In genomic region chr3:135691191-135692131, GRCm38 (mm10) we compare ENCODE assay signal across 8 mouse cellular contexts. TPM values are rescaled to one million over a fixed set of nuclear protein-coding genes. Genes with fewer than 3 reads are reported as not detected.
A peak's percentile ranks its signal among the peaks of the same experiment; 100 is the strongest.
DNase-seq lines count a peak whose midpoint lies in the region; ATAC-seq and TF ChIP-seq lines count a peak whose summit lies in the region.

Gene Nfkb1 (minus strand): TSS chr3:135691547.

- H3K9me3 ChIP-seq in forebrain, embryonic 12.5 days = no peaks in the 10 kb centered on the region
- no peaks in the 10 kb centered on the region for H3K9me3 ChIP-seq in heart, postnatal 0 days (replicated peaks; ENCODE audit: control insufficient read depth, low read length)
- no peaks in the 10 kb centered on the region for H3K9me3 ChIP-seq in liver, postnatal 0 days (ENCODE audit: low read length)
- H3K9me3 ChIP-seq in neural tube, embryonic 12.5 days = no peaks in the 10 kb centered on the region
- H3K9me3 ChIP-seq in stomach, postnatal 0 days (ENCODE audit: control insufficient read depth, low read length) = no peaks in the 10 kb centered on the region

- TF ChIP-seq POLR2A in brain, embryonic 14.5 days (IDR thresholded peaks at IDR 0.05; ENCODE audit: borderline replicate concordance, extremely low read depth, insufficient read depth, insufficient read length, poor library complexity, severe bottlenecking) = no peak; the same call in 1 of the 2 replicates

- peak within 1 kb of the TSS; percentile 92 for H3K9ac ChIP-seq in forebrain, embryonic 12.5 days
- peak within 1 kb of the TSS; percentile 98 for H3K9ac ChIP-seq in heart, postnatal 0 days (replicated peaks; ENCODE audit: low read depth, low read length)
- H3K9ac ChIP-seq in liver, postnatal 0 days (replicated peaks) = peak within 1 kb of the TSS; percentile 96
- H3K9ac ChIP-seq in neural tube, embryonic 12.5 days = peak within 1 kb of the TSS; percentile 94
- peak within 1 kb of the TSS; percentile 100 for H3K9ac ChIP-seq in stomach, postnatal 0 days (ENCODE audit: low read length)

- peak; percentile 81 for ATAC-seq in CD4-positive, CD25-positive, alpha-beta regulatory T cell, adult 4 months
- peak; percentile 85 for ATAC-seq in forebrain, embryonic 12.5 days (ENCODE audit: low FRiP score)
- peak; percentile 67 for ATAC-seq in heart, postnatal 0 days (ENCODE audit: insufficient read depth, low read depth)
- ATAC-seq in liver, postnatal 0 days = peak; percentile 83
- peak; percentile 81 for ATAC-seq in neural tube, embryonic 12.5 days (ENCODE audit: low FRiP score, low read depth)
- ATAC-seq in stomach, postnatal 0 days (ENCODE audit: low FRiP score, low TSS enrichment) = peak; percentile 89

- H3K4me3 ChIP-seq in forebrain, embryonic 12.5 days (replicated peaks) = peak within 1 kb of the TSS; percentile 64
- peak within 1 kb of the TSS; percentile 92 for H3K4me3 ChIP-seq in heart, postnatal 0 days (ENCODE audit: low read depth, low read length)
- peak within 1 kb of the TSS; percentile 84 for H3K4me3 ChIP-seq in liver, postnatal 0 days (ENCODE audit: low read depth, low read length)
- H3K4me3 ChIP-seq in neural tube, embryonic 12.5 days = peak within 1 kb of the TSS; percentile 84
- peak within 1 kb of the TSS; percentile 93 for H3K4me3 ChIP-seq in stomach, postnatal 0 days (ENCODE audit: low read depth, low read length)

- H3K36me3 ChIP-seq in forebrain, embryonic 12.5 days (replicated peaks) = no peaks in the 10 kb centered on the region
- H3K36me3 ChIP-seq in heart, postnatal 0 days (replicated peaks; ENCODE audit: control insufficient read depth, insufficient read depth, low read length) = no peaks in the 10 kb centered on the region
- no peaks in the 10 kb centered on the region for H3K36me3 ChIP-seq in liver, postnatal 0 days (replicated peaks; ENCODE audit: insufficient read depth, low read length)
- no peaks in the 10 kb centered on the region for H3K36me3 ChIP-seq in neural tube, embryonic 12.5 days
- H3K36me3 ChIP-seq in stomach, postnatal 0 days (ENCODE audit: control insufficient read depth, insufficient read depth, low read length) = no peaks in the 10 kb centered on the region

- peak within 1 kb of the TSS; percentile 87 for H3K27ac ChIP-seq in forebrain, embryonic 12.5 days
- peak within 1 kb of the TSS; percentile 97 for H3K27ac ChIP-seq in heart, postnatal 0 days (ENCODE audit: low read depth)
- H3K27ac ChIP-seq in liver, postnatal 0 days (ENCODE audit: low read depth) = peak within 1 kb of the TSS; percentile 98
- peak within 1 kb of the TSS; percentile 66 for H3K27ac ChIP-seq in neural tube, embryonic 12.5 days
- peak within 1 kb of the TSS; percentile 99 for H3K27ac ChIP-seq in stomach, postnatal 0 days (replicated peaks)

- peaks cover 10% of the 10 kb centered on the region for H3K27me3 ChIP-seq in forebrain, embryonic 12.5 days
- no peaks in the 10 kb centered on the region for H3K27me3 ChIP-seq in heart, postnatal 0 days (ENCODE audit: control insufficient read depth, insufficient read depth, low read length)
- H3K27me3 ChIP-seq in liver, postnatal 0 days (ENCODE audit: insufficient read depth, low read length) = no peaks in the 10 kb centered on the region
- no peaks in the 10 kb centered on the region for H3K27me3 ChIP-seq in neural tube, embryonic 12.5 days (replicated peaks)
- no peaks in the 10 kb centered on the region for H3K27me3 ChIP-seq in stomach, postnatal 0 days (ENCODE audit: control insufficient read depth, insufficient read depth, low read length)

- peak within 1 kb of the TSS; percentile 67 for H3K4me2 ChIP-seq in forebrain, embryonic 12.5 days
- H3K4me2 ChIP-seq in heart, postnatal 0 days (ENCODE audit: low read depth, low read length) = peak within 1 kb of the TSS; percentile 75
- H3K4me2 ChIP-seq in liver, postnatal 0 days (ENCODE audit: low read depth, low read length) = peak within 1 kb of the TSS; percentile 85
- H3K4me2 ChIP-seq in neural tube, embryonic 12.5 days (replicated peaks) = peak within 1 kb of the TSS; percentile 77
- H3K4me2 ChIP-seq in stomach, postnatal 0 days (replicated peaks; ENCODE audit: low read depth) = peak within 1 kb of the TSS; percentile 87

- peak; percentile 69 for DNase-seq in brain, embryonic 14.5 days (ENCODE audit: low read depth)
- peak; percentile 53 for DNase-seq in heart, postnatal 0 days (ENCODE audit: low spot score)
- DNase-seq in kidney, postnatal 25 days = peak; percentile 70 to 84
- DNase-seq in liver, postnatal 0 days = peak; percentile 71
- peak; percentile 68 for DNase-seq in stomach, postnatal 0 days (ENCODE audit: low spot score)

- TF ChIP-seq EP300 in heart, postnatal 0 days (IDR thresholded peaks at IDR 0.05; ENCODE audit: low read depth) = no peak
- no peak for TF ChIP-seq EP300 in liver, postnatal 0 days (IDR thresholded peaks at IDR 0.05; ENCODE audit: low read depth)
- no peak for TF ChIP-seq EP300 in stomach, postnatal 0 days (optimal IDR thresholded peaks at IDR 0.05)

- H3K4me1 ChIP-seq in forebrain, embryonic 12.5 days = peaks cover 35% of the 10 kb centered on the region
- H3K4me1 ChIP-seq in heart, postnatal 0 days (ENCODE audit: control insufficient read depth, insufficient read depth) = peaks cover 40% of the 10 kb centered on the region
- H3K4me1 ChIP-seq in liver, postnatal 0 days (ENCODE audit: insufficient read depth) = peaks cover 22% of the 10 kb centered on the region
- H3K4me1 ChIP-seq in neural tube, embryonic 12.5 days = peaks cover 10% of the 10 kb centered on the region
- peaks cover 3% of the 10 kb centered on the region; the same call in 1 of the 2 replicates for H3K4me1 ChIP-seq in stomach, postnatal 0 days (replicated peaks; ENCODE audit: control insufficient read depth, insufficient read depth)

- TF ChIP-seq CTCF in brain, embryonic 14.5 days (IDR thresholded peaks at IDR 0.05; ENCODE audit: borderline replicate concordance, extremely low read depth, insufficient read depth, insufficient read length) = no peak
- no peak for TF ChIP-seq CTCF in heart, postnatal 0 days (IDR thresholded peaks at IDR 0.05; ENCODE audit: low read depth)
- TF ChIP-seq CTCF in liver, postnatal 0 days (IDR thresholded peaks at IDR 0.05; ENCODE audit: low read depth) = no peak
- TF ChIP-seq CTCF in stomach, postnatal 0 days (IDR thresholded peaks at IDR 0.05; ENCODE audit: low read depth) = 0 out of 2 replicates have a peak, but pooled peaks have one; percentile 2

- 1% methylated on average over 81 of the region's 102 CpGs for WGBS in forebrain, embryonic 12.5 days
- WGBS in heart, postnatal 0 days = 2% methylated on average over 53 of the region's 102 CpGs
- WGBS in liver, postnatal 0 days (ENCODE audit: insufficient replicate concordance) = 4% methylated on average over 53 of the region's 102 CpGs
- WGBS in neural tube, embryonic 12.5 days = under 1% methylated on average over 77 of the region's 102 CpGs
- under 1% methylated on average over 53 of the region's 102 CpGs for WGBS in stomach, postnatal 0 days

RNA-seq across cellular contexts. Expression of gene Nfkb1, which starts in this region (rescaled TPM):
- 100 to 1,000 TPM in 1 of 2 experiments, 10 to 100 TPM in 1; 81.1 to 109 TPM for polyA plus RNA-seq in CD4-positive, CD25-positive, alpha-beta regulatory T cell, adult 4 months (2017; shearing (Covaris generic))
- 25.0 and 25.5 TPM in 2 replicates for polyA plus RNA-seq in brain, embryonic 14.5 days (2012; rRNA removed)
- 9.0 and 9.7 TPM in 2 replicates for polyA plus RNA-seq in forebrain, embryonic 12.5 days (2016; fragmentation: Nextera tagmentation; extraction: Ambion mirVana)
- total RNA-seq in heart, postnatal 0 days (2014; rRNA removed; ENCODE audit: low replicate concordance) = 51.7 and 61.7 TPM in 2 replicates
- polyA plus RNA-seq in heart, postnatal 0 days (2015; fragmentation: Nextera tagmentation; extraction: Ambion mirVana) = 11.9 and 12.5 TPM in 2 replicates
- polyA plus RNA-seq in liver, postnatal 0 days (2015; fragmentation: Nextera tagmentation; extraction: Ambion mirVana) = 11.8 and 12.7 TPM in 2 replicates
- 11.3 and 12.1 TPM in 2 replicates for polyA plus RNA-seq in neural tube, embryonic 12.5 days (2016; fragmentation: Nextera tagmentation; extraction: Ambion mirVana)
- 13.7 and 16.7 TPM in 2 replicates for polyA plus RNA-seq in stomach, postnatal 0 days (2015; fragmentation: Nextera tagmentation; extraction: Ambion mirVana)

Comparison
In these comparisons a context has a peak if more than half of its experiments do, and no peak if none do; other contexts are left out.
1. Peak in every context shown above with its lines: DNase-seq, ATAC-seq, H3K4me3 ChIP-seq and H3K27ac ChIP-seq.